Mouse (Mus musculus) retina, adult 2 months (tissue): ENCODE results near the gene Pus7.

Experiments used
- DNase-seq: peaks from one replicate; pipeline ENCODE4 v3.0.0-alpha.2; 2012; ENCODE audit warnings: low read depth, low spot score

Gene Pus7

DNA sequence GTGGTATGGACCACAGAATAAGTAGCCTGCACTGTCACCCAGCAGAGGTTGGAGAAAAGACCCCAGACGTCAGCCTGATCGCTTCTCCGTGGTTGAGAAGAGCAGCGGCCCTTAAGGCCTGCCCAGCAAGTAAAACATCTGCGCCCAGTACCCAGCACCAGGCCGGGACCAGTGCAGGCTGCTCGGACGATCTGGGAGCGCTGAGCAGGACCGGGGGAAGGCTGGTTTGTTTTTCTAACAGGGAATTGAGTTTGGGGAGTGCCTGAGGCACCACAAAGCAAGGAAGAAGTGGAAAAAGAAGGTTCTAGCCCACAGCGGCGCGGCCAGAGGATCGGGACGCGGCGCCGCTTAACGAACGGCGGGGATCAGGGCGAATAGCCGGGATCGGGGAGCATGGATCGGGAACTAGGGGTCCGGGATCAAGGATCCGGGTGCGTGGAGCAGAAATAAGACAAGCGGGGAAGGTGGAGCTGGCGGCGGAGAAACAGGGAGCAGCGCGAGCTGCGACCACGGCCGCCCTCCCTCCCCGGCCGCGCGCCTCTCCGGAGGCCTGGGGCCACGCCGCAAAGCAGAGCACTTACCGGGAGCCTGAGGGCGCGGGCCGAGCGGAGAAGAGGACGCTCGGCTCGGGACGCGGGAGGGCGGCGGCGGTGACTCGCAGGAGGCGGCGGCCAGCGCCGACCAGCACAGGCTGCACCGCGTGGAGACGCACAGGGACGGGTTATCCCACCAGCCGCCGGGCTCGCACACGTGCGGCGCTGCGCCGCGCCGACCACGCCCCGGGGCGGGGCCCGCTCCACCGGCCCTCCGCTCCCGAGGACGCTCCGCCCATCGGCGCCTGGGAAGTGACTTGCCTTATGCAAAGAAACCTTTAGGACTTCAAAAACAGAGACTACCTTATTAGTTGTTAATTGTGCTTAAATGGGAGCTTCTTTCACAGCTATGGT is at the start of gene Pus7:
TSS of gene Pus7 (minus strand) at position 781 of the 947 bp plus-strand sequence.
- peak; percentile 63 for DNase-seq

GRCm38 (mm10) chr5:23830897-23831752 is 47.6 kb upstream of the Pus7 start:
- DNase-seq, result no peak

- peak; percentile 49 for DNase-seq
Observed at GRCm38 (mm10) chr5:23826321-23827004, 43.0 kb upstream of the Pus7 start.

- no peak for DNase-seq
Observed at GRCm38 (mm10) chr5:23824171-23824733, 40.7 kb upstream of the Pus7 start.

DNA sequence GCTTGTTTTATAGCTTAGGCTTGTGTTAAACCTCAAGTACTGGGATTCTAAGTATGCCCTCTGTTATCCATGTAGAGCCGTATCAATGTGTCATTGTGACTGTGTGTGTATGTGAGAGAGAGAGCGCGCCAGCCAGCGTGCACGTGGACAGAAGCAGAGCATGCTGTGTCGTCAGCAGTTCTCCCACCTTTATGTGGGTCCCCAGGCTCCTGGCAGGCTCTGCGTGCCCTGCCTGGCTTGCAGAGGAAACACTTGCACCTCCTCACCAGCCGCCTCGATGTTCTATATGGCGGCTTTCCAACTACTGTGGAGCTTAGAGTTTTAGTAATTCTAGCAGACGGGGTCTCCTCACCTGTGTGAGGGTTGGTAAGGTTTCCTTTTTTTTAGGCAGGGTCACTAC is 38.8 kb upstream of the Pus7 start:
- DNase-seq, result no peak

GRCm38 (mm10) chr5:23816681-23817080 is 33.2 kb upstream of the Pus7 start:
- DNase-seq, result no peak

- no peak for DNase-seq
Observed at GRCm38 (mm10) chr5:23814841-23815240, 31.3 kb upstream of the Pus7 start.

GRCm38 (mm10) chr5:23792726-23793125 is 9.2 kb upstream of the Pus7 start:
- no peak for DNase-seq

DNA sequence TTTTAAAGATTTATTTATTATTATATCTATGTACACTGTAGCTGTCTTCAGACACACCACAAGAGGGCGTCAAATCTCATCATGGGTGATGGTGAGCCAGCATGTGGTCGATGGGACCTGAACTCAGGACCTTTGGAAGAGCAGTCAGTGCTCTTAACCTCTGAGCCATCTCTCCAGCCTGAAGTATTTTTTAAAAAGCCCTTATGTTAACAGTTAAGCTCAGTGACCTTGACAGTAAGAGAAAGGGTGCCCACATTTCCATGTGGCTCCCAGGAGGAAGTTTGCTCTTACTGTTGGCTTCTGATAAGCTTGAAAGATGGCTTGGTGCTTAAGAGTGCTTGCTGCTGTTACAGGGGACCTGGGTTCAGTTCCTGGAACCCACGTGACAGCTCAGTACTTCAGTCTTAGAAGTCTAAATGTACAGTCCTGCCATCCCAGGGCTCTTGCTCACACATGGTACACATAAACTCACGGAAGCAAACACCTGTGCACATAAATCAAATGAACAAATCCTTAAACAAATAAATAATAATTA is 5.6 kb upstream of the Pus7 start:
- DNase-seq, result no peak

GRCm38 (mm10) chr5:23788390-23788830 is 4.9 kb upstream of the Pus7 start:
- DNase-seq, result no peak

GRCm38 (mm10) chr5:23787536-23788389 is 4.3 kb upstream of the Pus7 start, which contains the start of gene Rint1:
TSS of gene Rint1 (plus strand) at chr5:23787711.
- DNase-seq, result peak; percentile 87

DNA sequence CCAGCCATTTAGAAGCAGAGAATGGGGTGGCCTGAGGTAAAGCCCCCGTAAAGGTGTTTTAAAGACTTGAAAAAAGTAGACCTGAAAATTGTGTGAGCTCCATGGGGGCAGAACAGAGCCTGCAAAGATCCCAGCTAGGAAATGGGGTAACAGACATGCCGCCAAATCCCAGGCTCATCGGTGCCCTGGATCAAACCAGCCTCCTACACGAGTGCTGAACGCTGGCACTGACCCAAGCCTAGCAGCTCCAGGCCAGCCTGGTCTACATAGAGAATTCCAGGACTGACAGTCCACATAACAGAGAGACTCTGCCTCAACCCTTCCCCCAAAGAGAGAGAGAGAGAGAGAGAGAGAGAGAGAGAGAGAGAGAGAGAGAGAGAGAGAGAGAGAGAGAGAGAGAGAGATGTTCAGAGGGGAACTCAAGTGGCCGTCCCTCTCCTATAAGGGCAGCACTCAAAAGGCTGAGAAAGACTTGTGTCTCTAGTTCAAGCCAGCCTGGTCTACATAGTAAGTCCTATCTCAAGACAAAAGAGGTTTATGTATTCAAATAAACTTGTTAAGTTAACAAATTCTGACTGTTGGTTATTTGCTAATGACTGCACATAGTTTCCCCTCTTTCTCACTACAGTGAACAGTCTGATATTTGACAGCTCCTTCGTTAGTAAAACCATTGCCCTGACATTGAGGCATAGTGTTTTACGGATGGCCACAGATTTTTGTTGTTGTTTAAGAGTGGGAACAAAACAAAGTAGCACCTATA is 1.3 kb downstream of the Pus7 start:
- DNase-seq, result no peak

GRCm38 (mm10) chr5:23781172-23781571 is 2.3 kb downstream of the Pus7 start:
- DNase-seq, result no peak

DNA sequence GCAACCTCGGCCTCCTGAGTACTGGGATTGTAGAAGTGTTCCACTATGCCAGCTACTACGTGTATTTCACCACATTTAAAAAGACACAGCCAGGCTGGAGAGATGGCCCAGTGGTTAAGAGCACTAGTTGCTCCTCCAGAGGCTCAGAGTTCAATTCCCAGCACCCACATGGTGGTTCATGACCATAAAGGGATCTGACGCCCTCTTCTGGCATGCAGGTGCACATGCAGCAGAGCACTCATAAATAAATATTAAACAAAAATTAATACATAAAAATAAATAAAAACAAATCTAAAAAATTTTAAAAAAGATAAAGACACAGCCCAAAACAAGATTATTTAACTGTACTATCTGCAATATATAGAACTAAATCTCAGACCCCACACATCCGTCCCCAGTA is 3.0 kb downstream of the Pus7 start:
- no peak for DNase-seq

DNA sequence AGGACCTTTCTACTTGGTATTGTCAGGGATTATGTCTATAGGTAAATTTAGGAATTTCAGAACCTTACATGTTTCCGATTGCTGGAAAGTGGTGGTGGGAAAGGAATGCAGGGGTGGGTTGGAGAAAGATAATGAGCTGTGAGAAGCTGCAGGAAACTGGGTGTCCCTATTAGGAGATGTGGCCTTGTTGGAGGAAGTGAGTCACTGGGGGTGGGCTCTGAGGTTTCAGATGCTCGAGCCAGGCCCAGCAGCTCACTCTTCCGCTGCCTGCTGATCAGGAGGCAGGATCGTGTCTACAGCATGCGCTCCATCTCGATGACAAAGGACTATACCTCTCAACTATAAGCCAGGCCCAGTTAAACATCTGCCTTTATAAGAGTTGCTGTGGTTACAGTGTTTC is 9.3 kb downstream of the Pus7 start:
- DNase-seq, result no peak

DNA sequence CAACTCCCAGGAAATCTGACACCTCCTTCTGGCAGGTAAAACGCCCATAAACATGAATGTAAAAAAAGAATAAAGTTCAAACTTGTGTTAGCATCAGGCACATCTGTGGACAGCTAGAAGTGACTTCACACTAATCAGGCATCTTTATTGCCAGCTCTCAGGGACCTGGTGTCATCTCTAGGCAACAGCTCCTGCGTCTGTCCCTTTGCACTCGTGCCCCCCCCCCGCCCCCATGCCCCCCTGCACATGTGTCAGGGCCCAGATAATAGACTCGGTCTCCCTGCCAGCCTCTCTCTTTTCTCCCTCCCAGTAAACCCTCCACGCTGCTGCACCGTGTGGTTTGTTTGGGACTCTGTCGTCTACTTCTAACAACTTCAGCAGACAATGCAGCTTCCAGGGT is 12.4 kb downstream of the Pus7 start:
- DNase-seq, result no peak

- no peak for DNase-seq
Observed at GRCm38 (mm10) chr5:23764557-23764956, 19.0 kb downstream of the Pus7 start.

DNA sequence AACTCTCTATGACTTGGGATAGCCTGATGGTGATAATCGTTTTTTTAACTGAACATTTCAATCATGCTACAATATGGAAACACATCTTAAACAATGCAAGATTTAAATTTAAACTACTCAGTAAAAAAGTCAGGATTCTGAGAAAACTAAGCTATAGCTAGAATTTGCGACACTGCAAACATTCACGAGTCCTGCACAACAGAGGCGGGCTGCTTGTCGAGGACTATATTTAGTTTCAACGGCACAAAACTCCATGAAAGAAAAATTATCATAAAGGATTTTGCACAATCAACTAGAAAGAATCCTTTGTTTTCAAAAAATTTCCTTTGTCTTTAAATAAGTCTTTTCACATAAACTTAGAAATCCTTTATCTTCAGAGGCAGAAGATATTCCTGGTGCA is 21.0 kb downstream of the Pus7 start:
- DNase-seq, result no peak

DNA sequence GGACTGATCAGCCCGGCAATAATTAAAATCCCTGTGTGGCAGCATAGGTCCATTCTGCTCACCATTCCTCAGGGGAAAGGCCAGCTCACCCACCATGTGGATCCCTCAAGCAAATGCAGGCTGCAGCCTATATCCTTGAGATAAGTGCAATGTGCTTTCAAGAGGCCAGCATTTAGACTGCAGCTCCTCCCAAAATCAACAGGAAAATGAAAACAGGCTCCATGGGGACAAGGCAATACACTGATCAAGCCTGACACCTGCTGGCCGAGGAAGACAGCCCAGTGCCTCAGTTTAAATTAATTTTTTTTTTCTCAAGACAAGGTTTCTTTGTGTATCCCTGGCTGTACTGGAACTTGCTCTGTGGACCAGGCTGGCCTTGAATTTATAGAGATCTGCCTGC is 24.9 kb downstream of the Pus7 start:
- DNase-seq, result no peak
